Mouse (Mus musculus) MEL (cell line): ENCODE measurements around the gene Chmp2b. TPM values are rescaled to one million over a fixed set of nuclear protein-coding genes. Genes with fewer than 3 reads are reported as not detected.

Source experiments
- DNase-seq: peaks from one replicate; pipeline ENCODE4 v3.0.0; 2011; ENCODE audit warnings: low read depth, low spot score
- H3K27ac ChIP-seq: 2 replicates; pipeline ENCODE4 v1.5.1; 2012; ENCODE audit warnings: low read depth, mild to moderate bottlenecking, control low read depth, low read length, moderate library complexity; ENCODE audit not compliant: control insufficient read depth
- H3K27me3 ChIP-seq, 2 experiments: fragments of 150-350 bp in 1 of 2; sonication (generic) in 1 of 2; 2 replicates each; pipeline ENCODE4 v1.6.1; 2012; ENCODE audit warnings: low read length in 2 of 2, mild to moderate bottlenecking in 2 of 2, improper control_type of control experiment in 1 of 2, moderate library complexity in 1 of 2; ENCODE audit not compliant: insufficient read depth in 2 of 2, control insufficient read depth in 1 of 2
- H3K36me3 ChIP-seq, 2 experiments: 2 replicates each; pipeline ENCODE4 v1.6.1; 2012 to 2014; ENCODE audit warnings: low read length in 2 of 2, improper control_type of control experiment in 1 of 2, inconsistent platforms in 1 of 2, mild to moderate bottlenecking in 1 of 2; ENCODE audit not compliant: insufficient read depth in 2 of 2, control insufficient read depth in 1 of 2
- H3K4me1 ChIP-seq, 2 experiments: fragments of 150-350 bp in 1 of 2; sonication (generic) in 1 of 2; 2 replicates each; pipeline ENCODE4 v1.6.1; 2012; ENCODE audit warnings: low read length in 2 of 2, improper control_type of control experiment in 1 of 2, mild to moderate bottlenecking in 1 of 2; ENCODE audit not compliant: insufficient read depth in 2 of 2, control insufficient read depth in 1 of 2
- H3K4me3 ChIP-seq, 2 experiments: fragments of 150-350 bp in 1 of 2; sonication (generic) in 1 of 2; 2 replicates each; pipeline ENCODE4 v1.5.1; 2012; ENCODE audit warnings: low read depth in 2 of 2, low read length in 2 of 2, mild to moderate bottlenecking in 2 of 2, moderate library complexity in 2 of 2, control low read depth in 1 of 2, improper control_type of control experiment in 1 of 2; ENCODE audit not compliant: control insufficient read depth in 1 of 2, insufficient read depth in 1 of 2
- H3K79me2 ChIP-seq: 2 replicates; pipeline ENCODE4 v1.6.1; 2012; ENCODE audit warnings: mild to moderate bottlenecking, low read length, moderate library complexity; ENCODE audit not compliant: control insufficient read depth, poor library complexity, insufficient read depth
- H3K9ac ChIP-seq: 2 replicates; pipeline ENCODE4 v1.6.1; 2012; ENCODE audit warnings: low read depth, mild to moderate bottlenecking, control low read depth, low read length, moderate library complexity; ENCODE audit not compliant: control insufficient read depth, poor library complexity, severe bottlenecking
- H3K9me3 ChIP-seq: fragments of 150-350 bp; sonication (generic); replicated peaks from 2 replicates; pipeline ENCODE4 v1.6.1; 2012; ENCODE audit warnings: mild to moderate bottlenecking, low read length, improper control_type of control experiment, moderate library complexity; ENCODE audit not compliant: insufficient read depth
- BHLHE40 ChIP-seq: IDR thresholded peaks from 2 replicates; pipeline ENCODE4 v1.6.1; 2012; ENCODE audit warnings: low read depth, mild to moderate bottlenecking, inconsistent platforms, low read length, improper control_type of control experiment, borderline replicate concordance
- CHD2 ChIP-seq: IDR thresholded peaks from 2 replicates; pipeline ENCODE4 v1.6.1; 2011; ENCODE audit warnings: low read length, improper control_type of control experiment
- CTCF ChIP-seq, 3 experiments: IDR thresholded peaks in 2 of 3; conservative IDR thresholded peaks in 1 of 3; 2 replicates each; pipeline ENCODE4 v1.5.1; 2011 to 2012; ENCODE audit warnings: low read length in 3 of 3, low read depth in 2 of 3, mild to moderate bottlenecking in 2 of 3, improper control_type of control experiment in 1 of 3, inconsistent platforms in 1 of 3, mixed read lengths in 1 of 3, moderate library complexity in 1 of 3; ENCODE audit not compliant: control insufficient read depth in 1 of 3, insufficient read depth in 1 of 3, poor library complexity in 1 of 3, severe bottlenecking in 1 of 3
- EP300 ChIP-seq, 2 experiments: IDR thresholded peaks; 2 replicates each; pipeline ENCODE4 v1.6.1; 2011; ENCODE audit warnings: improper control_type of control experiment in 2 of 2, low read length in 2 of 2, low read depth in 1 of 2, mild to moderate bottlenecking in 1 of 2
- ETS1 ChIP-seq: IDR thresholded peaks from 2 replicates; pipeline ENCODE4 v1.6.1; 2012; ENCODE audit warnings: low read depth, mild to moderate bottlenecking, inconsistent platforms, low read length, improper control_type of control experiment, moderate library complexity
- GABPA ChIP-seq: IDR thresholded peaks from 2 replicates; pipeline ENCODE4 v1.6.1; 2012; ENCODE audit warnings: low read depth, mild to moderate bottlenecking, inconsistent platforms, low read length, improper control_type of control experiment, moderate library complexity
- JUND ChIP-seq: IDR thresholded peaks from 2 replicates; pipeline ENCODE4 v1.6.1; 2011; ENCODE audit warnings: low read depth, mild to moderate bottlenecking, improper control_type of control experiment, low read length
- KAT2A ChIP-seq: conservative IDR thresholded peaks from 2 replicates; pipeline ENCODE4 v1.6.1; 2012; ENCODE audit warnings: low read depth, low read length, improper control_type of control experiment, inconsistent platforms
- MAFK ChIP-seq: IDR thresholded peaks from 2 replicates; pipeline ENCODE4 v1.6.1; 2011; ENCODE audit warnings: low read depth, mild to moderate bottlenecking, low read length, improper control_type of control experiment, borderline replicate concordance
- MAX ChIP-seq: IDR thresholded peaks from 2 replicates; pipeline ENCODE4 v1.6.1; 2011; ENCODE audit warnings: low read length, improper control_type of control experiment
- MXI1 ChIP-seq: IDR thresholded peaks from 2 replicates; pipeline ENCODE4 v1.6.1; 2011; ENCODE audit warnings: mild to moderate bottlenecking, low read depth, low read length, improper control_type of control experiment
- MYC ChIP-seq: IDR thresholded peaks from 2 replicates; pipeline ENCODE4 v1.6.1; 2011; ENCODE audit warnings: low read depth, mild to moderate bottlenecking, low read length, improper control_type of control experiment, moderate library complexity
- NELFE ChIP-seq: IDR thresholded peaks from 2 replicates; pipeline ENCODE4 v1.6.1; 2011; ENCODE audit warnings: low read depth, low read length, improper control_type of control experiment
- NRF1 ChIP-seq: IDR thresholded peaks from 2 replicates; pipeline ENCODE4 v1.6.1; 2014; ENCODE audit warnings: low read depth, mild to moderate bottlenecking, inconsistent platforms, low read length, improper control_type of control experiment, moderate library complexity; ENCODE audit not compliant: poor library complexity, insufficient read depth, severe bottlenecking
- POLR2A ChIP-seq, 2 experiments: IDR thresholded peaks; 2 replicates each; pipeline ENCODE4 v1.6.1; 2011 to 2012; ENCODE audit warnings: low read length in 2 of 2, mild to moderate bottlenecking in 2 of 2, control low read depth in 1 of 2, improper control_type of control experiment in 1 of 2, low read depth in 1 of 2, moderate library complexity in 1 of 2; ENCODE audit not compliant: control insufficient read depth in 1 of 2, insufficient read depth in 1 of 2, poor library complexity in 1 of 2
- POLR2AphosphoS2 ChIP-seq: IDR thresholded peaks from 2 replicates; pipeline ENCODE4 v1.6.1; 2011; ENCODE audit warnings: low read length, improper control_type of control experiment
- POLR2AphosphoS5 ChIP-seq: IDR thresholded peaks from 2 replicates; pipeline ENCODE4 v1.6.1; 2012; ENCODE audit warnings: low read depth, borderline replicate concordance, mild to moderate bottlenecking, inconsistent platforms, low read length, moderate library complexity, mixed read lengths
- RAD21 ChIP-seq: IDR thresholded peaks from 2 replicates; pipeline ENCODE4 v1.6.1; 2011; ENCODE audit warnings: mild to moderate bottlenecking, low read depth, low read length, improper control_type of control experiment
- USF1 ChIP-seq: IDR thresholded peaks from 2 replicates; pipeline ENCODE4 v1.6.1; 2014; ENCODE audit warnings: low read depth, mild to moderate bottlenecking, inconsistent platforms, low read length, improper control_type of control experiment, moderate library complexity
- USF2 ChIP-seq, 2 experiments: IDR thresholded peaks; 2 replicates each; pipeline ENCODE4 v1.6.1; 2011 to 2012; ENCODE audit warnings: improper control_type of control experiment in 2 of 2, low read length in 2 of 2, borderline replicate concordance in 1 of 2, inconsistent platforms in 1 of 2, low read depth in 1 of 2, mild to moderate bottlenecking in 1 of 2; ENCODE audit not compliant: insufficient read depth in 1 of 2
- ZC3H11A ChIP-seq: IDR thresholded peaks from 2 replicates; pipeline ENCODE4 v1.6.1; 2012; ENCODE audit warnings: low read depth, mild to moderate bottlenecking, inconsistent platforms, low read length, improper control_type of control experiment
- ZKSCAN1 ChIP-seq: IDR thresholded peaks from 2 replicates; pipeline ENCODE4 v1.6.1; 2012; ENCODE audit warnings: low read depth, mild to moderate bottlenecking, inconsistent platforms, low read length, improper control_type of control experiment, moderate library complexity
- polyA plus RNA-seq, 2 experiments: library from polyadenylated mRNA; stranded (reverse) in 1 of 2; unstranded in 1 of 2; fragments of >175 nt in 1 of 2; fragments of >200 nt in 1 of 2; gene quantifications; 2 replicates each; pipeline versions ENCODE4 v1.2.1 to v1.2.4; 2012; ENCODE audit warnings: low replicate concordance in 2 of 2, low read depth in 1 of 2; ENCODE audit not compliant: insufficient read length in 2 of 2, insufficient read depth in 1 of 2, missing spikeins in 1 of 2
- total RNA-seq: library from RNA; depleted of rRNA; stranded (reverse); fragments of 300-350 nt; gene quantifications from 2 replicates; pipeline ENCODE4 v1.2.3, GENCODE M21; 2012

The Chmp2b gene
- total and polyA plus RNA-seq, 3 experiments, result 18.9 to 114 (median 25.9) TPM

GRCm38 (mm10) chr16:65526695-65527094 lies 35.8 kb downstream of the Chmp2b start:
- TF ChIP-seq POLR2A (IDR thresholded peaks at IDR 0.05; ENCODE audit: control insufficient read depth in 1 of 2, insufficient read depth in 1 of 2, low read depth in 1 of 2, low read length in 2 of 2, poor library complexity in 1 of 2) (no peak), MAX (no peak), BHLHE40 (no peak), JUND (no peak), ETS1 (no peak), NELFE (no peak), USF1 (no peak), NRF1 (no peak), MAFK (no peak), POLR2AphosphoS5 (no peak), EP300 (IDR thresholded peaks at IDR 0.05; ENCODE audit: low read depth in 1 of 2, low read length in 2 of 2) (no peak), ZKSCAN1 (no peak), MXI1 (no peak), RAD21 (no peak), ZC3H11A (no peak), MYC (no peak), CHD2 (no peak), GABPA (no peak)
- H3K27me3 ChIP-seq, result peaks cover 0 to 1% of the 10 kb centered on the region in 2 experiments; a peak in 2 of 4 replicates
- no peak overlapping the region for H3K4me3 ChIP-seq
- H3K9me3 ChIP-seq, result no peaks in the 10 kb centered on the region
- DNase-seq, result no peak
- no peak overlapping the region for H3K9ac ChIP-seq
- no peaks in the 10 kb centered on the region for H3K79me2 ChIP-seq
- no peaks in the 10 kb centered on the region for H3K4me1 ChIP-seq
- no peak overlapping the region for H3K27ac ChIP-seq
- H3K36me3 ChIP-seq, result no peaks in the 10 kb centered on the region

DNA sequence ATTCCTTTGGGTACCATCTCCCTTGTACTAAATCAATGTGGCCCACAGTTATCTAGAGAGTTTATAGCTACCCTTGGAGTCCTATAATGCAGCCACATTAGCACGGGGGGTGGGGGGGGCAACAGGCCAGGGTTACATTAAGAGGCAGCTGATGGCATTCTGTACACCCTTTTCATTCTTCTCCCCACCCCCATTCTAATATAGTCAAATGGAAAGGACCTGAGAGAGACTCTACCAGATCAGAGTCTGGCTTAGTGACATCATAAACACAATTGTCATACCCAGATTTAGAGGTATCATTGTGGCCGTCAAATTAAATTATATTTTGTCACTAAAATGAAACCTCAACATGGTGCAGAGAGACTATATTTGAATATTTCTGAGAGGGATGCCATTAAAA lies 36.5 kb downstream of the Chmp2b start:
- DNase-seq, result no peak
- H3K4me1 ChIP-seq, result no peaks in the 10 kb centered on the region
- TF ChIP-seq USF2 (IDR thresholded peaks at IDR 0.05; ENCODE audit: borderline replicate concordance in 1 of 2, insufficient read depth in 1 of 2, low read depth in 1 of 2, low read length in 2 of 2), result no peak
- TF ChIP-seq CTCF (IDR thresholded peaks at IDR 0.05 in 2 of 3, conservative IDR thresholded peaks at IDR 0.05 in 1 of 3; ENCODE audit: control insufficient read depth in 1 of 3, insufficient read depth in 1 of 3, low read depth in 2 of 3, low read length in 3 of 3, poor library complexity in 1 of 3, severe bottlenecking in 1 of 3), result no peak
- TF ChIP-seq EP300 (IDR thresholded peaks at IDR 0.05; ENCODE audit: low read depth in 1 of 2, low read length in 2 of 2), result no peak
- TF ChIP-seq MYC, result no peak
- TF ChIP-seq BHLHE40, result no peak
- TF ChIP-seq KAT2A, result no peak
- TF ChIP-seq POLR2AphosphoS2, result no peak
- TF ChIP-seq RAD21, result no peak
- TF ChIP-seq POLR2AphosphoS5, result no peak
- TF ChIP-seq ZC3H11A, result no peak
- H3K27me3 ChIP-seq, result peaks cover 0 to 1% of the 10 kb centered on the region in 2 experiments; a peak in 2 of 4 replicates
- no peaks in the 10 kb centered on the region for H3K9me3 ChIP-seq
- H3K9ac ChIP-seq, result no peak overlapping the region
- no peak overlapping the region for H3K4me3 ChIP-seq
- H3K79me2 ChIP-seq, result no peaks in the 10 kb centered on the region
- H3K36me3 ChIP-seq, result no peaks in the 10 kb centered on the region
- no peak overlapping the region for H3K27ac ChIP-seq
